Mouse (Mus musculus) hindbrain, embryonic 16.5 days (tissue): ENCODE measurements around the gene Cox19. TPM values are rescaled to one million over a fixed set of nuclear protein-coding genes. Genes with fewer than 3 reads are reported as not detected.

Experiments
- ATAC-seq: fragments of 200-750 bp; cut with Nextera tagmentation; 2 replicates; pipeline ENCODE4 v1.8.0; 2017; ENCODE audit warnings: moderate TSS enrichment, moderate library complexity
- H3K27ac ChIP-seq: fragments of 300-500 bp; sonication (generic); 2 replicates; pipeline ENCODE4 v1.5.1; 2014; ENCODE audit warnings: low read depth, mild to moderate bottlenecking, control low read depth, low read length, moderate library complexity
- H3K27me3 ChIP-seq: fragments of 300-500 bp; sonication (generic); replicated peaks from 2 replicates; pipeline ENCODE4 v1.6.1; 2014; ENCODE audit warnings: low read length; ENCODE audit not compliant: control insufficient read depth, insufficient read depth
- H3K36me3 ChIP-seq: fragments of 300-500 bp; sonication (generic); 2 replicates; pipeline ENCODE4 v1.6.1; 2014; ENCODE audit warnings: mild to moderate bottlenecking, low read length, moderate library complexity, mixed read lengths; ENCODE audit not compliant: control insufficient read depth, insufficient read depth
- H3K4me1 ChIP-seq: fragments of 300-500 bp; sonication (generic); 2 replicates; pipeline ENCODE4 v1.6.1; 2014; ENCODE audit warnings: low read depth, low read length; ENCODE audit not compliant: control insufficient read depth, insufficient read depth
- H3K4me2 ChIP-seq: fragments of 300-500 bp; sonication (generic); 2 replicates; pipeline ENCODE4 v1.6.1; 2014; ENCODE audit warnings: mild to moderate bottlenecking, low read length, control low read depth, moderate library complexity
- H3K4me3 ChIP-seq: fragments of 300-500 bp; sonication (generic); 2 replicates; pipeline ENCODE4 v1.5.1; 2014; ENCODE audit warnings: mild to moderate bottlenecking, low read length, control low read depth, moderate library complexity
- H3K9ac ChIP-seq: fragments of 300-500 bp; sonication (generic); 2 replicates; pipeline ENCODE4 v1.6.1; 2014; ENCODE audit warnings: low read depth, mild to moderate bottlenecking, control low read depth, low read length, moderate library complexity
- H3K9me3 ChIP-seq: fragments of 300-500 bp; sonication (generic); 2 replicates; pipeline ENCODE4 v1.6.1; 2014; ENCODE audit warnings: mild to moderate bottlenecking, low read length, moderate library complexity; ENCODE audit not compliant: control insufficient read depth
- WGBS: fragments of 180-500 bp; shearing (Covaris S2); extraction: QIAGEN DNeasy Blood & Tissue Kit; methylation state at CpG from one replicate; pipeline ENCODE4 v1.1.7; 2014; 5-methylcytosine and 5-hydroxymethylcytosine counted together
- polyA plus RNA-seq: library from polyadenylated mRNA; unstranded; fragments of >200 nt; fragmentation: Nextera tagmentation; extraction: Ambion mirVana; gene quantifications from 2 replicates; pipeline ENCODE4 v1.2.1, GENCODE M21; 2015

Cox19 gene
- polyA plus RNA-seq, 1 experiment from 2014 or later: 95.1 TPM

- no peak overlapping the region for H3K27ac ChIP-seq
- H3K27me3 ChIP-seq: no peaks in the 10 kb centered on the region
- WGBS: 81% methylated on average over 11 of the region's 11 CpGs
- no peak overlapping the region for H3K9ac ChIP-seq
- H3K36me3 ChIP-seq: no peaks in the 10 kb centered on the region
- H3K4me3 ChIP-seq: no peak overlapping the region
- H3K4me2 ChIP-seq: no peak overlapping the region
- peaks cover 29% of the 10 kb centered on the region for H3K4me1 ChIP-seq
- H3K9me3 ChIP-seq: no peaks in the 10 kb centered on the region
- ATAC-seq: no peak
Measured at GRCm38 (mm10) chr5:139368638-139369320, 17.6 kb upstream of the Cox19 start.

- Histone ChIP-seq H3K9ac (no peak overlapping the region), H3K9me3 (no peaks in the 10 kb centered on the region)
- WGBS: 93% methylated on average over 4 of the region's 4 CpGs
Measured at GRCm38 (mm10) chr5:139367884-139368458, 16.8 kb upstream of the Cox19 start.

GRCm38 (mm10) chr5:139366484-139366883 lies 15.3 kb upstream of the Cox19 start:
- H3K9ac ChIP-seq: no peak overlapping the region
- WGBS: 75% methylated on average over 11 of the region's 11 CpGs
- H3K36me3 ChIP-seq: 0 out of 2 replicates have a peak, but pooled peaks cover 2% of the 10 kb centered on the region
- no peak overlapping the region for H3K4me3 ChIP-seq
- no peak overlapping the region for H3K4me2 ChIP-seq
- no peaks in the 10 kb centered on the region for H3K9me3 ChIP-seq
- H3K4me1 ChIP-seq: peaks cover 20% of the 10 kb centered on the region
- H3K27ac ChIP-seq: no peak overlapping the region
- no peak for ATAC-seq
- no peaks in the 10 kb centered on the region for H3K27me3 ChIP-seq

More at GRCm38 (mm10) chr5:139367884-139368458, 16.8 kb upstream of the Cox19 start:
- Histone ChIP-seq H3K36me3 (0 out of 2 replicates have a peak, but pooled peaks cover 1% of the 10 kb centered on the region), H3K27me3 (no peaks in the 10 kb centered on the region), H3K4me1 (peaks cover 29% of the 10 kb centered on the region), H3K27ac (no peak overlapping the region), H3K4me2 (no peak overlapping the region), H3K4me3 (no peak overlapping the region)
- ATAC-seq: no peak

GRCm38 (mm10) chr5:139365827-139366226 lies 14.6 kb upstream of the Cox19 start:
- Histone ChIP-seq H3K4me3 (no peak overlapping the region), H3K9ac (no peak overlapping the region), H3K4me2 (no peak overlapping the region), H3K36me3 (0 out of 2 replicates have a peak, but pooled peaks cover 2% of the 10 kb centered on the region), H3K4me1 (peaks cover 13% of the 10 kb centered on the region), H3K9me3 (no peaks in the 10 kb centered on the region), H3K27me3 (no peaks in the 10 kb centered on the region), H3K27ac (no peak overlapping the region)
- WGBS: 76% methylated on average over 1 of the region's 1 CpGs
- ATAC-seq: no peak

GRCm38 (mm10) chr5:139364911-139365571 lies 13.8 kb upstream of the Cox19 start:
- ATAC-seq: peak; percentile 46
- Histone ChIP-seq H3K9ac (no peak overlapping the region), H3K36me3 (peaks cover 5% of the 10 kb centered on the region; the same call in 1 of the 2 replicates), H3K27ac (peak overlapping the region; percentile 21; the same call in 1 of the 2 replicates), H3K4me3 (no peak overlapping the region), H3K4me2 (no peak overlapping the region), H3K9me3 (no peaks in the 10 kb centered on the region), H3K4me1 (peaks cover 11% of the 10 kb centered on the region), H3K27me3 (no peaks in the 10 kb centered on the region)
- WGBS: 40% methylated on average over 5 of the region's 5 CpGs

- Histone ChIP-seq H3K4me3 (no peak overlapping the region), H3K9ac (peak overlapping the region; percentile 1; the same call in 1 of the 2 replicates), H3K27me3 (no peaks in the 10 kb centered on the region), H3K9me3 (no peaks in the 10 kb centered on the region), H3K36me3 (peaks cover 5% of the 10 kb centered on the region; the same call in 1 of the 2 replicates), H3K4me2 (no peak overlapping the region), H3K27ac (peak overlapping the region; percentile 21; the same call in 1 of the 2 replicates), H3K4me1 (peaks cover 11% of the 10 kb centered on the region)
- ATAC-seq: peak; percentile 68
- 39% methylated on average over 12 of the region's 12 CpGs for WGBS
Measured at GRCm38 (mm10) chr5:139364260-139364910, 13.2 kb upstream of the Cox19 start.

GRCm38 (mm10) chr5:139363858-139364257 lies 12.6 kb upstream of the Cox19 start:
- no peak; the same call in 1 of the 2 replicates for ATAC-seq
- WGBS: 70% methylated on average over 7 of the region's 7 CpGs
- H3K27me3 ChIP-seq: no peaks in the 10 kb centered on the region
- H3K4me3 ChIP-seq: no peak overlapping the region
- H3K27ac ChIP-seq: no peak overlapping the region
- peak overlapping the region; percentile 1; the same call in 1 of the 2 replicates for H3K9ac ChIP-seq
- H3K4me2 ChIP-seq: no peak overlapping the region
- H3K36me3 ChIP-seq: peaks cover 5% of the 10 kb centered on the region; the same call in 1 of the 2 replicates
- peaks cover 11% of the 10 kb centered on the region for H3K4me1 ChIP-seq
- H3K9me3 ChIP-seq: no peaks in the 10 kb centered on the region

- 93% methylated on average over 5 of the region's 5 CpGs for WGBS
- no peaks in the 10 kb centered on the region for H3K27me3 ChIP-seq
- H3K27ac ChIP-seq: no peak overlapping the region
- no peak overlapping the region for H3K4me3 ChIP-seq
- no peak overlapping the region for H3K9ac ChIP-seq
- H3K4me1 ChIP-seq: peaks cover under 1% of the 10 kb centered on the region; the same call in 1 of the 2 replicates
- peaks cover 5% of the 10 kb centered on the region; the same call in 1 of the 2 replicates for H3K36me3 ChIP-seq
- no peak for ATAC-seq
- H3K4me2 ChIP-seq: no peak overlapping the region
- no peaks in the 10 kb centered on the region for H3K9me3 ChIP-seq
Measured at GRCm38 (mm10) chr5:139359244-139359643, 8.0 kb upstream of the Cox19 start.
